Mouse (Mus musculus): ENCODE data around the gene Fars2. TPM values are rescaled to one million over a fixed set of nuclear protein-coding genes. Genes with fewer than 3 reads are reported as not detected.
"Not testable (repeated sequence)": the region's sequence is repeated elsewhere in the genome, so short reads cannot be mapped to it uniquely, and the experiment has no call there.

The Fars2 gene
- total RNA-seq, 4 experiments from 2014 or later: 30.0 to 46.5 (median 34.7) TPM

GRCm38 (mm10) chr13:36451437-36451836 is 334.2 kb downstream of the Fars2 start:
- no peak for DNase-seq (ENCODE audit: low spot score in 2 of 2)

- no peak for DNase-seq (ENCODE audit: low spot score in 2 of 2)
Measured at GRCm38 (mm10) chr13:36460473-36460872, 343.3 kb downstream of the Fars2 start.

- no peak for DNase-seq (ENCODE audit: low spot score in 2 of 2)
Measured at GRCm38 (mm10) chr13:36463669-36464068, 346.5 kb downstream of the Fars2 start.

- DNase-seq (ENCODE audit: low spot score in 2 of 2): not testable (repeated sequence)
Measured at GRCm38 (mm10) chr13:36466076-36466475, 348.9 kb downstream of the Fars2 start.

DNA sequence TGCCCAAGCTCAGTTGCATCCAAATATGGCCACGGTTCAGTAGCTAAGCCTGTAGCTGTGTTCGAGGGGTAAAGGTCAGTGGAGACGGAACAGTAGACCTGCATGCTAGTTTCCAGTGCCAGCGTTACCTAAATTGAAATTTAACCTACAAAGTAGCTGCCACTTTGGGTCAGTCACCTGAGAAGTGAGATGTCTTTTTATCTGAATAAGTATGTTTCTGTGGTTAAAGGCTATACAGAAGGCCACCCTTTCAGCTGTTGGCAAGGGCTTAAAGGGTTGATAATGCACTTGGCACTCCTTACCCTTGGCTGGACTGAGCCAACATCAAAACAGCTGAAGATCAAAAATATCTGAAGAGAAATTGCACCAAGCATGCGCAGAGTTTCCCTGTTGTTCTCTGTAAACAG is 349.3 kb downstream of the Fars2 start:
- DNase-seq (ENCODE audit: low spot score in 2 of 2): no peak

DNA sequence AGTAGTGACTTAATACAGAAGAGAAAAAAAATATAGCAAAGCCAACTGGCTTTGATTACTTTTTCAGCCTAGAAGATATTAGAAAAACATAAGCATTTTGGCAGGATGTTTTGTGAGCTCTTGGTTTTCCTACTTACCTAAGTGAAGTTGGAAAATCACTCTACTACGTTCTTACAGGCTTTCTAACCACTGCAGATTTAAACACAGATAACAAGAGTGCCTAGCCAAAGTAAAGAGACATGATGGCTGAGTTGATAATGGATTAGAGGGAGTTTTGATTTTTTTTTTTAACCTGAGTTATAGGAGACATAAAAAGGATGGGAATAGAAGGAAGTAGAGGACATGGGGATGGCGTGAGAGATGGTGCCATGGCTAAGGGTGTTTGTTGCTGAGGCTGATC is 350.6 kb downstream of the Fars2 start:
- DNase-seq (ENCODE audit: low spot score in 2 of 2): no peak

DNA sequence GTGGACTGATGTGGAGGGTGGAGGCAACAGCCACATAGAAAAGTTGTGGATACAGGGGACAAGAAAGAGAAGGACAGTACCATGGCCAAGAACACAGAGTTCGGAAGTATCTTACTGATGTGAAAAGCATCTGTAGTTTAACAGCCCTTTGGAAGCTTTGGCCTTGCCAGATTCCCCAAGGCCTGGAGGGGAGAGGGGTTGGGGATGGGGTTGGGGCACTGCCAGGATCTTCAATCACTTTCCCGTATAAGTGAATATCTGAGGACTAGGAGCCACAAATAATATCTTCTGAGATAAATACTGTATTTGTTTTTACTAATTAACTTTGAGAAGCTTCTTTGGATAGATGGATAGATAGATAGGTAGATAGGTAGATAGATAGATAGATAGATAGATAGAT is 351.8 kb downstream of the Fars2 start:
- no peak for DNase-seq (ENCODE audit: low spot score in 2 of 2)

DNA sequence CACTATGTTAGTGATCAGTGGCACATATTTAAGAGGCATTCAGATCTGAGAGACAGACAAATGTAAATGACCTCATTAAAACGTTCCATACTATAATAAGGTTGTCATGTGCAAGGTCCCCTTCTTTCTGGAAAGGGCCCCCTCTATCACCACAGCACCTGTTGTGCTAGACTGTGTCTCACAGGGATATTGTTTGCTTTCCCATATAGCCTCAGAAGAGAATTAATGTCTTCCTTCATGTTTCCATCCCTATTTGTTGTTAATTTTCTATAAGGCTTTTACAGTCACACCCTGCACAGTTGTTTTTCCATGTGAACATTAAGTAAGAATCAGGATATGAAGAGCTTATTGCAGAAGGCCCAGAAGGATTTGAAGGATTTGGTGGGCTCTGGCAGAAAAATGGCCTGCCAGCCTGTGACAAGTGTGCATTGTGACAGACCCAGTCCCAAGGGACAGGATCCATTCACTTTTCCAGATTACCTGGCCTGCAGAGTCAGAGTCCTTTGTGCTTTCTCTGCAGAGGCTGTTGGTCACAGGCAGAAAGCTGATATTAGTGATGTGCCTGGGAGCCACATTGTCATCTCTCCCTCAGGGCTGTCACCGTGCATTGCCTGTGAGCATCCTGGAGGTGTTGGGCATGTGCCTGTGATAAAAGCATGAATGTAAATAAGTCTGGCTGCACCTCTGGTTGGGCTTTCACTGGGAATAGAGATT is 352.4 kb downstream of the Fars2 start:
- no peak for DNase-seq (ENCODE audit: low spot score in 2 of 2)

DNA sequence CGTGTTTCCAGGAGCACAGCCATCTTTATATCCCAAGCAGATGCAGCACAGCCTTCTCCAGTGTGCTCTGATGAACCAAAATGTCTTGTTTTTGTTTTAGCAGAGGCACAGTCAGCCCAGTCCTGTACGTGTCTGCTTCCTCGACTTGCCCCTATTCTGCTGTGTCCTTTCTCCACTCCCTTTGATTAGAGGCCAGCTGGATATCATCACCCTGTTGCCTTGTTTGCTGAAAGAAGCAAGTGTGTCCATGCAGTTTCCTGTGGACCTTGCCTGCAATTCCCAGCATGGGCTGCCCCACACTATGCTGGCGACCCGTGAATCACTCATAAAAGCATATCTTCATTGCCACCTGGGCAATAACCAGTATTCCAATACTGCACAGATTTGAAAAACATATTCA is 360.4 kb downstream of the Fars2 start:
- no peak for DNase-seq (ENCODE audit: low spot score in 2 of 2)

DNA sequence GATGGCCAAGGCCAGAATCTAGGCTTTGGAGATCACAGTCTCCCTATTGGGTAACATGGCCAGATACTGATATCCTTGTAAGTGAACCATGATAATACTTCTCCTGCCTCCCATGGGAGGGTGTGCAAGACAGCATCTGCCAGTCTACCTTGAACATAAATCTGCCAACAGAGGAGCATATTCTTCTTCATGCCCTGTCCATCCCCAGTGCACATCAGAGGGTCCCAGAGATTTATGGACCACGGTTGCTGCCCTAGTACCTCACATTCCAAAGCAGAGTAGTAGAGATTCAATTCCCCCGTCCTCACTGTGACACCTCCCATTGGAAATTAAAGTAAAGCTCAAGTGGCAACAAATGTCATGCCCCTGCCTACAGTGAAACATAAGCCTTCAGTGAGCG is 361.0 kb downstream of the Fars2 start:
- no peak for DNase-seq (ENCODE audit: low spot score in 2 of 2)

GRCm38 (mm10) chr13:36480101-36480500 is 362.9 kb downstream of the Fars2 start:
- no peak for DNase-seq (ENCODE audit: low spot score in 2 of 2)

- DNase-seq (ENCODE audit: low spot score in 2 of 2): no peak
Measured at GRCm38 (mm10) chr13:36484391-36484790, 367.2 kb downstream of the Fars2 start.

DNA sequence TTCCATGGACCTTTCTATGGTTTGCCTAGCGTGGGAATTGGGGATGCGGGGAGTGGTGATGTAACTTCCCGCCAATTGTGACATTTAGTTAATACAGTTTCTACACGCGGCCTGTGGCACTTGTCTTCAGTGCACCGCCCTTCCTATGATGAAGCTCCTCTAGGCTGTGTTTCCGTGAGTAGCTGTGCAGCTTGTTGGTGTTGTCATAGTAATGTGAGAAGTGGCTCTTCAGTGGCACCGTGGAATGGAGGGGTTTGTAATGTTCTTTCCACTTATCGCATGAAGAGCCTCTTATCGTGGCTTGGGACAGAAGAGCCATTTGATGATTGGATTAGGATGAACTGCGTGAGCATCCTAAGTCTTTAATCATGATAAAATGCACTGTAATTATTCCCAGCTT is 369.5 kb downstream of the Fars2 start:
- DNase-seq (ENCODE audit: low spot score in 2 of 2): no peak

DNA sequence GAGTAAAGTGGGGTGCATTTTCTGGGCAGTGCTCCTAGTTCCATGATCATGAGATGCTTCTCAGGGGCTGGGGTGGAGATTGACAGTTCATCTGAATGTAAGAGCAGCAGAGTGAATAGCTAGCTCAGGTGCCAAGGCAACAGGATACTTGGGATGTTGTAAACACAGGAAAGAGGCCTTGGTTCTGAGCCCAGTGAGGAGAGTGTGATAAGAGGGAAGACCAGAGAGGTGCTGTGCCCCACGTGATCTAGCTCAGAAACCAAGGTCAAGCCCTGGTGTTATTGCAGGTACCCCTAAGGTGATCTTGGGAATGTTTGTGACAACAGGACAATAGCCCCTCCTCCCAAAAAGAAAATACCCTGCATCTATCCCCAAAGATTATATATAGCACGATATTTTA is 372.2 kb downstream of the Fars2 start:
- no peak for DNase-seq (ENCODE audit: low spot score in 2 of 2)

- no peak for DNase-seq (ENCODE audit: low spot score in 2 of 2)
Measured at GRCm38 (mm10) chr13:36490612-36491011, 373.4 kb downstream of the Fars2 start.

DNA sequence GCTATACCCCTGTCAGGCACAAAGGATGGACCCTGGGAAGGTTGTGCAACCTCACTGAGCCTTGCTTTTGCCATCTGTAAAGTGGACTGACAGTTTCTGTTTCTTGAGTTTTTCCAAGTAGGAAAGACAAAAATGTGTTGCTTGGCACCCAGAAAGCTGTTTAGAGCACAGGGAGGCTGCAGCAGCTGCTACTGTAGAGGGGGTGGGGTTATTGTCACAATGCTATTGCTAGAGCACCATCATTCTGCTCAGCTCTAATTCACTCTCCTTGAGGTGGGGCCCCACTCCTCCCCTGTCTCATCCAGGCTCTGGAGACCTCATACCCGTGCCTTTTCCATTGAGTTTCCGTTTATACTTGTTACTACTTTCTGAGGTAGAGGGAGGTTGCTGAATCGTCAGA is 375.2 kb downstream of the Fars2 start:
- no peak for DNase-seq (ENCODE audit: low spot score in 2 of 2)

DNA sequence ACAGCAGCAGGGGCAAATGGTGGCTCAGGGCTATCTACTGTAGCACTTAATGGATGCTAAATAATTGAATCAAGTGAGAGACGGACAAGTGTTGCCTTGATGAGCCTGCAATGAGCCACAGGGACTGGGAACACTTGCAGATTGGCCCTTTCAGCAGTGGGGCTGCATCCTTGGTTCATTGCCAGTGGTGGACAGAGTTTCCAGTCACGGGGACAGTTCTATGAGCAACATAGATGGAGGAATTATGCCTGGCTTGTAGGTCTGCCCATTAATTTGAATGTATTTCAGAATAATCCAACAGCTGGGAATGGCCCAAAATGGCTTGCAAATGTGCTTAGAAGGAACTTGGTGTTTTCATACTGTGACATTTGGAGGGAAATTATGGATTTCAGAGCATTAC is 376.1 kb downstream of the Fars2 start:
- peak in 1 of 2 experiments; percentile 9 for DNase-seq (ENCODE audit: low spot score in 2 of 2)

DNA sequence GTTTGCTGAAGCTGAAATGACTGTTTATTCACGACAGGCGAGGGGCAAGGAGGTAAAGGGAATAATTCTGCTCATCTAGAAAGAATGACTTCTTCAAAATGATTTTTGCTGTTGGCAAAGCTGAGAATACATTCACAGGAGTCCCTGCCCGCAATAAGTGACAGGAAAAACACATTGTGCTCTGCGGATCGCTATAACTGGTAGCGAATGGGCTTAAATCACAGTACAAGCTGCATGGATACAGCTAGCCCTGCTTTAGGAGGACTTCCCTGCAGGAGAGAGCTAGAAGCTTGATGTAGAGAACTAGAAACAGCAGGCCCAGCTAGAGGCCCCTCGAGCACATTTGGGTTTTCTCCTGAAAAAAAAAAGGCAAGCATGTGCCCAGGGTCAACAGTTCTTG is 376.6 kb downstream of the Fars2 start:
- no peak for DNase-seq (ENCODE audit: low spot score in 2 of 2)

- no peak for DNase-seq (ENCODE audit: low spot score in 2 of 2)
Measured at GRCm38 (mm10) chr13:36495980-36496379, 378.8 kb downstream of the Fars2 start.

DNA sequence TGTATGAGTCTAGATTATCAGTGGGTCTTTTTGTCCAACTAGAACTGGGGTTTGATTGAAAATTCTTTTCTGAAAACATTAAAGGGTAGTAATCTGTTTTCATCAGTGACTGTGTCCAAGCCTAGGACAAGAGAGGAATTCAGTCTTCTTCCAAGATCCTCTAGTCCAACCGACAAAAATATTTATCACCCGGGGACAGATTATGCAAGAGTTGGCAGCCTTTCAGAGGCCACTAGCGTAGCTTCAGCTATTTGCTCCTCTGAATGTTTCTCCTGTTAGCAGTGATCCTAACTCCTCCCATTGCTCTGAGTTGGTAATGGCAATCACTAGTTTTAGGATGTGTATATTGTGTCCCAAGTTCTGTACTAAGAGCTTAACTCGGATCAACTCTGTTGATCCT is 380.1 kb downstream of the Fars2 start:
- peak; percentile 60 to 61 for DNase-seq (ENCODE audit: low spot score in 2 of 2)

GRCm38 (mm10) chr13:36500370-36500905 is 383.2 kb downstream of the Fars2 start:
- DNase-seq (ENCODE audit: low spot score in 2 of 2): no peak

DNA sequence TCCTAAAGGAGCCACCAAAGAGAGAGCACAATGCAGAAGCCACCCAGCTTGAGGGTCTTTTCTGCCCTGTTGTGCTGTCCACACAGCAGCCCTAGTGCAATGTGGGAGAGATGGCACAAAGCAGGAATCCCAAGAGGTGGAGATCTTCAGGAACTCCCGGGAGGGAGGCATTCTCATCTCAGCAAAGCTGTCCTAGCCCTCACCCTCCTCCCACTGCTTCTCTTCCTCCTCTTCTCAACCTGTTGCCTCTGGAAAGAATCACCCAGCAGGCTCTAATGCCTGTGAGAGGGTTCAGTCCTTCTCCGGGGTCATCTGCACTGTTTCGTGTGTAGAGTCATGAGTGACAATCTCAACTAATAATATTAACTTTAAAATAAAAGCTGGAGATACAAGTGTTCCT is 386.3 kb downstream of the Fars2 start:
- no peak for DNase-seq (ENCODE audit: low spot score in 2 of 2)

GRCm38 (mm10) chr13:36503991-36504390 is 386.8 kb downstream of the Fars2 start:
- DNase-seq (ENCODE audit: low spot score in 2 of 2): no peak

Measured in gastrocnemius, adult 8-10 months (tissue).